In the genomic region with DNA sequence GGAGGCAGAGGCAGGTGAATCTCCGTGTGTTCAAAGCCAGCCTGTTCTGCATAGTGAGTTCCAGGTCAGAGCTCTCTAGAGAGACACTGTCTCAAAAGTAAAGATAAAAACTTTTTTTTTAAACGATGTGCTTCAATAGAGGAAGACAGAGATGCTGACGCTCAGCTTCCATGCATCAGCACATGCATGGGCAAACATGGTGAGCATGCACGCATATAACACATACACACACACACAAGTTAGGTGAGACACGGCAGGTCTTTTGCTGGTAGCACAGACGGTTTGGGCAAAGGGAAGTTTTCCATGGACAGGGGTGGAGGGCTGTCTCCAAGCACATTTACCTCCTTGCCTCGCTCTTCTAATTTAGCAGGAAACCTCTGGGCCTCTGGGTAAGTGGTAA, we compare ENCODE assay signal across 33 mouse cellular contexts. TPM values are rescaled to one million over a fixed set of nuclear protein-coding genes. Genes with fewer than 3 reads are reported as not detected.
"Had no signal": no experiment of that assay in that cellular context is flagged by ENCODE, and none has a peak within 500 bp of the region (broad histone marks: within the 10 kb centered on the region; RNA-seq: fewer than 3 reads in every experiment).

No protein-coding gene starts in this region.

- H3K4me2 ChIP-seq: heart, embryonic 11.5 days; heart, embryonic 13.5 days; heart, embryonic 15.5 days; hindbrain, embryonic 13.5 days; hindbrain, embryonic 15.5 days; limb, embryonic 12.5 days; liver, embryonic 11.5 days; liver, embryonic 13.5 days had no signal

- H3K27me3 ChIP-seq: heart, embryonic 15.5 days; hindbrain, embryonic 13.5 days; hindbrain, embryonic 15.5 days; limb, embryonic 12.5 days had no signal

- ATAC-seq: hindbrain, postnatal 0 days; intestine, postnatal 0 days had no signal

- H3K4me3 ChIP-seq: heart, adult 2 months; heart, embryonic 13.5 days; heart, embryonic 15.5 days; hindbrain, embryonic 13.5 days; hindbrain, embryonic 15.5 days; layer of hippocampus, adult 2 months; left cerebral cortex, adult 2 months; limb, embryonic 10.5 days; limb, embryonic 12.5 days; liver, embryonic 13.5 days had no signal

- H3K9ac ChIP-seq: heart, embryonic 13.5 days; heart, embryonic 15.5 days; hindbrain, embryonic 13.5 days; hindbrain, embryonic 15.5 days; limb, embryonic 12.5 days; liver, embryonic 13.5 days had no signal

- DNase-seq: gastrocnemius, postnatal 14 days; gastrocnemius, postnatal 36 days; heart, adult 2 months; heart, postnatal 14 days; heart, postnatal 36 days; kidney, adult 18-20 months; kidney, adult 8-10 months; kidney, postnatal 10 days; kidney, postnatal 25 days; kidney, postnatal 4 days; liver; liver, embryonic 13.5 days had no signal

- H3K27ac ChIP-seq: heart, adult 2 months; heart, embryonic 13.5 days; heart, embryonic 15.5 days; hindbrain, embryonic 13.5 days; hindbrain, embryonic 15.5 days; hindbrain, postnatal 0 days; layer of hippocampus, adult 2 months; left cerebral cortex, adult 2 months; limb, embryonic 10.5 days; limb, embryonic 12.5 days; liver, embryonic 13.5 days had no signal

- H3K36me3 ChIP-seq: heart, embryonic 13.5 days; heart, embryonic 15.5 days; hindbrain, embryonic 13.5 days; hindbrain, embryonic 15.5 days; limb, embryonic 10.5 days; limb, embryonic 12.5 days; liver, embryonic 13.5 days had no signal

- H3K9me3 ChIP-seq: heart, embryonic 13.5 days; heart, embryonic 15.5 days; hindbrain, embryonic 13.5 days; hindbrain, embryonic 15.5 days; limb, embryonic 10.5 days; liver, embryonic 13.5 days had no signal

- H3K4me1 ChIP-seq: hindbrain, embryonic 13.5 days; hindbrain, embryonic 15.5 days; limb, embryonic 10.5 days; limb, embryonic 12.5 days; liver, embryonic 13.5 days had no signal

RNA-seq across cellular contexts. Expression of a gene that starts 3.2 kb away (rescaled TPM):
- total RNA-seq: gastrocnemius, adult 18-20 months; gastrocnemius, adult 8-10 months; gastrocnemius, postnatal 14 days; gastrocnemius, postnatal 36 days; heart, adult 2 months; heart, postnatal 14 days; heart, postnatal 36 days; hematopoietic stem cell, adult 5-6 weeks; hindbrain, postnatal 0 days; layer of hippocampus, adult 2 months; layer of hippocampus, postnatal 10 days; layer of hippocampus, postnatal 25 days; left cerebral cortex, adult 2 months; left cerebral cortex, postnatal 14 days; left cerebral cortex, postnatal 36 days had no signal
- polyA plus RNA-seq: hindbrain, embryonic 11.5 days; hindbrain, embryonic 13.5 days; hindbrain, embryonic 15.5 days; hindbrain, postnatal 0 days; intestine, postnatal 0 days; kidney, embryonic 14.5 days; limb, embryonic 10.5 days; limb, embryonic 12.5 days; liver, embryonic 13.5 days had no signal

RNA-seq across cellular contexts. Expression of a gene that starts 42.8 kb away (rescaled TPM):
- total RNA-seq: gastrocnemius, adult 18-20 months; gastrocnemius, adult 8-10 months; gastrocnemius, postnatal 36 days; heart, adult 2 months; heart, postnatal 14 days; hematopoietic stem cell, adult 5-6 weeks; layer of hippocampus, postnatal 10 days had no signal
- polyA plus RNA-seq: heart, embryonic 13.5 days; intestine, postnatal 0 days; kidney, embryonic 14.5 days had no signal
